Mouse (Mus musculus): ENCODE data around the gene 4930451I11Rik. TPM values are rescaled to one million over a fixed set of nuclear protein-coding genes. Genes with fewer than 3 reads are reported as not detected.

Gene 4930451I11Rik
- total and polyA plus RNA-seq, 3 experiments: not detected

- TF ChIP-seq BHLHE40 (IDR thresholded peaks at IDR 0.05; ENCODE audit: borderline replicate concordance, low read depth, low read length) (no peak), MAX (IDR thresholded peaks at IDR 0.05; ENCODE audit: low read length) (peak; percentile 89), UBTF (IDR thresholded peaks at IDR 0.05; ENCODE audit: borderline replicate concordance, insufficient read depth, low read depth, low read length) (no peak), CTCF (IDR thresholded peaks at IDR 0.05 in 2 of 3, conservative IDR thresholded peaks at IDR 0.05 in 1 of 3; ENCODE audit: control insufficient read depth in 1 of 3, insufficient read depth in 1 of 3, low read depth in 2 of 3, low read length in 3 of 3, poor library complexity in 1 of 3, severe bottlenecking in 1 of 3) (no peak), ZKSCAN1 (IDR thresholded peaks at IDR 0.05; ENCODE audit: low read depth, low read length) (no peak), SIN3A (IDR thresholded peaks at IDR 0.05; ENCODE audit: low read length) (peak; percentile 31; the same call in 1 of the 2 replicates), POLR2A (IDR thresholded peaks at IDR 0.05; ENCODE audit: control insufficient read depth in 1 of 2, insufficient read depth in 1 of 2, low read depth in 1 of 2, low read length in 2 of 2, poor library complexity in 1 of 2) (peak; percentile 55 to 69; a peak in 3 of 4 replicates), MXI1 (IDR thresholded peaks at IDR 0.05; ENCODE audit: low read depth, low read length) (peak; percentile 87), MAFK (IDR thresholded peaks at IDR 0.05; ENCODE audit: borderline replicate concordance, low read depth, low read length) (no peak), USF1 (IDR thresholded peaks at IDR 0.05; ENCODE audit: low read depth, low read length) (peak; percentile 44; the same call in 1 of the 2 replicates), RAD21 (IDR thresholded peaks at IDR 0.05; ENCODE audit: low read depth, low read length) (no peak), E2F4 (IDR thresholded peaks at IDR 0.05; ENCODE audit: borderline replicate concordance, low read depth, low read length) (peak; percentile 77; the same call in 1 of the 2 replicates), ZMIZ1 (IDR thresholded peaks at IDR 0.05; ENCODE audit: low read depth, low read length) (0 out of 2 replicates have a peak, but pooled peaks have one; percentile 20), NRF1 (IDR thresholded peaks at IDR 0.05; ENCODE audit: insufficient read depth, low read depth, low read length, poor library complexity, severe bottlenecking) (peak; percentile 87), ZNF384 (IDR thresholded peaks at IDR 0.05; ENCODE audit: low read depth, low read length) (peak; percentile 67), HCFC1 (IDR thresholded peaks at IDR 0.05; ENCODE audit: low read depth, low read length) (no peak; the same call in 1 of the 2 replicates), MYC (IDR thresholded peaks at IDR 0.05; ENCODE audit: low read depth, low read length) (peak; percentile 91), POLR2AphosphoS2 (IDR thresholded peaks at IDR 0.05; ENCODE audit: low read length) (peak; percentile 60; the same call in 1 of the 2 replicates), SMC3 (IDR thresholded peaks at IDR 0.05; ENCODE audit: low read depth, low read length) (no peak), NELFE (IDR thresholded peaks at IDR 0.05; ENCODE audit: low read depth, low read length) (peak; percentile 39), TCF12 (IDR thresholded peaks at IDR 0.05; ENCODE audit: low read depth, low read length) (no peak), TBP (IDR thresholded peaks at IDR 0.05; ENCODE audit: low read depth, low read length) (peak; percentile 68; the same call in 1 of the 2 replicates)
- Histone ChIP-seq H3K4me3 (ENCODE audit: control insufficient read depth in 1 of 2, insufficient read depth in 1 of 2, low read depth in 2 of 2, low read length in 2 of 2) (peak within 1 kb of the TSS; percentile 53 to 83), H3K27me3 (ENCODE audit: control insufficient read depth in 1 of 2, insufficient read depth in 2 of 2, low read length in 2 of 2) (no peaks in the 10 kb centered on the region), H3K79me2 (ENCODE audit: control insufficient read depth, insufficient read depth, low read length, poor library complexity) (peaks cover 26% of the 10 kb centered on the region), H3K4me1 (ENCODE audit: control insufficient read depth in 1 of 2, insufficient read depth in 2 of 2, low read length in 2 of 2) (peaks cover 2 to 19% of the 10 kb centered on the region in 2 experiments; a peak in 3 of 4 replicates), H3K27ac (ENCODE audit: control insufficient read depth, low read depth, low read length) (peak within 1 kb of the TSS; percentile 92), H3K36me3 (ENCODE audit: control insufficient read depth in 1 of 2, insufficient read depth in 2 of 2, low read length in 2 of 2) (peaks cover 1 to 22% of the 10 kb centered on the region in 2 experiments), H3K9ac (ENCODE audit: control insufficient read depth, low read depth, low read length, poor library complexity, severe bottlenecking) (peak within 1 kb of the TSS; percentile 89), H3K9me3 (replicated peaks; ENCODE audit: insufficient read depth, low read length) (no peaks in the 10 kb centered on the region)
- DNase-seq (ENCODE audit: low read depth, low spot score): peak; percentile 95
These were observed 30.8 kb upstream of the 4930451I11Rik start, which contains the start of gene Ino80e for GRCm38 (mm10) chr7:126862147-126862784. TSS of gene Ino80e (minus strand) at chr7:126862377.

Data from MEL (cell line).